Mouse (Mus musculus) cerebellum, postnatal 10 days (tissue): ENCODE data around the gene Pde4d.

Source experiments
- DNase-seq, 2 experiments: peaks; one replicate each; pipeline ENCODE4 v3.0.0; 2021; ENCODE audit warnings: mixed read lengths in 2 of 2

Gene Pde4d

DNA sequence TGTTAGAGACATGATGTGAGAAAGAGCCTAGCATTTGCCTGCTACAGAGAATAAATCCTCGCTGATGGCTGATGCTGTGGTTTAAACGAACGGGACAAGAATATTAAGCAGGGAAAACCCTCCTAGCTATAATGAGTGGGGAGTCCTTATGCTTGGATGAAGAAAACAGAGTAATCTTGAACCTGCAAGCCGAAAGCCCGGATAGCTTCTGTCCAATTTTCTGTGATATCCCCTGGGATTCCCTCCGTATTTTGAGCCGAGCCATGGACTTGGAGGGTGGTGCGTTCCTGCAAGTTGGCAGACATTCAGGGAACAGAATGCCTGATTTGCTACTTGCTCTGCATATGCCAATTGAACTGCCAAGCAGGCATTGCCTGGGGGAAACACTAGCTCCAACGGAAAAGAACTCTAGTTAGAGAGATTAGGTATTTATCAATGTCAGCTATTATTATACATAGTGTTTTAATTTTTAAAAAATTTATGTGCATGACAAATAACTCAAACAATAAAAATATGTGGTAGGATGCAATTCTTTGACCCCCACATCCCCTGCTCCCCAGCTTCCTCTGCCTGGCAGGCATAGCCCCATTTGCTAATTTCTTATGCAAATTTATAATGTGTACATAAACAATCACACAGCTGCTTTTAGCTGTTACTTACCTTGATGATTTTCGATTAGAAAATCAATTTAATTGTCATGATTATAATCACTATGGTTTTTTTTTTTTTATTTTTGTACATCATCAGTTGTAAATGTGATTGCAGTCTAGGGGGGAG is 603.7 kb downstream of the Pde4d start:
- peak; percentile 94 for DNase-seq

- no peak for DNase-seq
These were observed 608.3 kb downstream of the Pde4d start for GRCm38 (mm10) chr13:109058045-109058444.

- no peak for DNase-seq
These were observed 616.9 kb downstream of the Pde4d start for GRCm38 (mm10) chr13:109066581-109067159.

GRCm38 (mm10) chr13:109068258-109069219 is 618.8 kb downstream of the Pde4d start:
- no peak for DNase-seq

DNA sequence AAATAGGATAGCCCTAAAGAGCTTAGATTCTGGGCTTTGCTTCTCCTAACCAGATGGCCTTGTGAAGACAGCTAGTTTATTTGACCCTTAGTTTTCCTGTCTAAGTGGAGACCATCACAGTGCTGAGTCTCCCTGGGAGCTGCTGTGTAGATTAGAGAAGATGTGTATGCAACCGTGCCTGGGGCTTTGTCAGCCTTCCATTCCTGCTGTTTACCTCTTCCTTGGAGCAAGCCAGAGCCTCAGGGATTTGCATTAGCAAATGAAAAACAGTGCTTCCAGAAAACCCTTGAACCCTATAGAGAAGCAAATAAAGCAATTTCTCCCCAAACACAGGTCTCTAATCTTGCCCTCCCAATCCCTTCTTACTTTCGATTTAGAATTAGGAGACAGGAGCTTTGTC is 623.6 kb downstream of the Pde4d start:
- DNase-seq, result no peak

DNA sequence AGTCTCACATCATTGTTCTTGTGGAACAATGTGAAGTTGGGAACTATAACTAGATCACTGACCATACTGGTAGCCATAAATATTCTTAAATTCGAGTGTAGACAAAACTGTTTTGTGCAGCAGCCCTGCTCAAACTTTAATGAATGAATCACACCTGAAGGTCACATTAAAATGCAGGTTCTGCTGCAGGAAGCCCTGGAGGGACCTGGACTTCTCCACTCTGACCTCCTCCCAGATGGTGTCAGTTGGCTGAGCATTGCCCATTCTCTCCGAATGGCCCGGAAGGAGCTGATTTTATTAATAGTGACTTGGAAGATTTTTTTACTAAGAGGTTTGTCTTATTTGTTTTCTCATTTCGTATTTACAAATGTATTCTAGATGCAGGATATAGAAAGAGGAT is 624.3 kb downstream of the Pde4d start:
- DNase-seq, result peak in 1 of 2 experiments; percentile 20

DNA sequence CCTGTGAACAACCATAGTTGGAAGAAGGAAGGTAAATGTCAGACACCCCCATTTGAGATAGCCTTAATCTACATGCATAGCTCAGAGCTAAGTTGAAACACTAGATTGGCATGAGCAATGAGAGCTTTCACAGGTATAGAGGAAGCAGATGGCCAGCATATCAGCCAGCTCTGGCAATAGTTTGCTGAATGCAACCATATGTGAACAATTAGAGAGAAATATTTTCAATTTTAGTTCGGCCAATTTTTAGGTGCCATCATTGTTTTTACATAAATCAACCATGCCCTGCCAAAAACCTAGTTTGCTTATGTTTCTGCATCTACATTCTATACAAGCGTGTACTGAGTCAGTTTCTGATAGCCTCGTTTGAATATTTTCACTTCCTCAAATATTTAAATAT is 642.9 kb downstream of the Pde4d start:
- peak; percentile 17 to 27 for DNase-seq

DNA sequence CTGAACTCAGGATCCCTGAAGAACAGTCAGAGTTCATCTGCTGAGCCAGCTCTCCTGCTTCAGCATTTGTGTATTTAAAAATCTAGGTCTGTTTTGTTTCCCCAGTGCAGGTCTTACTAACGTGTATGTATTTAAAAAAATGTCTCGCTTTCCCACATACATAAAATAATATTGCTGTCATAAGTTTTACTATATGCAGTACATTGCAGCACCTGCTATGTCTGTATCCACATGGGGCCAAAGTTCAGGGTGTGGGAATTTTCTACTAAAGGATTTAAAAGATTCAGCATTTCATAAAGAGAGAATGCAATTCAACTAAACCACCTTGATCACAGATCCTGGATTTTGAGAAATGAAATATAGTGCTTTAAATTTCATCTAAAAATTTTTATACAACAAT is 646.9 kb downstream of the Pde4d start:
- DNase-seq, result no peak

GRCm38 (mm10) chr13:109116004-109116341 is 666.2 kb downstream of the Pde4d start:
- DNase-seq, result peak; percentile 84 to 93

- peak; percentile 89 for DNase-seq
These were observed 666.8 kb downstream of the Pde4d start for GRCm38 (mm10) chr13:109116342-109117201.

- peak; percentile 83 to 86 for DNase-seq
These were observed 667.6 kb downstream of the Pde4d start for GRCm38 (mm10) chr13:109117210-109117791.

- DNase-seq, result peak; percentile 41 to 63
These were observed 668.6 kb downstream of the Pde4d start for GRCm38 (mm10) chr13:109118296-109118800.

DNA sequence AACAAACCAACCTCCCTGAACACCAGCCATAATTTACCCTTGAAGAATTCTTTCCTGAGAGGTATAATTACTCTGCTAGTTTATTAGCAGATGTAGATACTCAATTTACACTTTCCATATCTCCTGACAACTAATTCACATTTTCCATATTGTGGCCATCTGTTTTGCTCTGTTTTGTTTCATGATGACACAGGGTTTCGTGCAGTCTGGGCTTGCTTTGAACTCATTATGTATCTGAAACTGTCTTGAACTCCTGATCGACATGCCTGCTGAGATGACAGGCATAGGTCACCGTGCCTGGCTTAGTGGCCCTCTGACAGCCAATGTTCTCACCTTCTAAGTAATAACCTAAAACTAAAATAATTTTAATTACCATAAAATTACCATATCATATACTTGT is 672.1 kb downstream of the Pde4d start:
- DNase-seq, result no peak

GRCm38 (mm10) chr13:109136405-109136804 is 686.7 kb downstream of the Pde4d start:
- peak; percentile 64 to 65 for DNase-seq

- no peak for DNase-seq
These were observed 709.0 kb downstream of the Pde4d start for GRCm38 (mm10) chr13:109158703-109159102.

GRCm38 (mm10) chr13:109168556-109169334 is 719.0 kb downstream of the Pde4d start:
- DNase-seq, result no peak

DNA sequence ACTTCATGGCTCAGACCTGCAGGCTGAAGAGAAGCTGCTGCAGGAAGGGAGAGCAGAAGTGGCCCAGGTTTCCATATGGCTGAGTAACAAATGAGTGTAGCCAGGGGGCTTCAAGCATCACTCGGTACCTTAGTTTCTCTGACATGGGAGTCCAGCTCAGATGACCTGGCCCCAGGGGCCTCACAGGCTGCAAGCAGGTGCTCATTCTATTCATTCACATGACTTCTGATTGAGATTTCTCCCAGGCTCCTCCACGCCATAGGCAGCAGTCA is 719.5 kb downstream of the Pde4d start:
- no peak for DNase-seq

DNA sequence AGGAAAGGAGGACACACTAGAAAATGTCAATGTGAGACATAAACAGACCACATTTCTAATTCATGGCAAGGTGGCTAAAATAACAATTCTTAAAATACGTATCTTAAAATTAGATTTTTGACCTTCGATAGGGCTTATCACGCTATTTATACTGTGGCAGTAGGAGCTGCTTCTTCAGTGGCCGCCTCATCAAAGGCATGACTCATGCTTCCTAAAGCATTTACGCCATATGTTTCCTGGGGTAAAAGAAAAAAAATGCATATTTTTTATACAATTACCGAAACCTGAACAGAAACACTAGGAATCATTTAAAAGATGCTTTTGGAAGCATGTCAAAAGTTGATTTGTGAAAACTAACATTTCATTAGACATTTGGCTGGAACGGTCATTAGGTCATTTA is 721.9 kb downstream of the Pde4d start:
- DNase-seq, result no peak

DNA sequence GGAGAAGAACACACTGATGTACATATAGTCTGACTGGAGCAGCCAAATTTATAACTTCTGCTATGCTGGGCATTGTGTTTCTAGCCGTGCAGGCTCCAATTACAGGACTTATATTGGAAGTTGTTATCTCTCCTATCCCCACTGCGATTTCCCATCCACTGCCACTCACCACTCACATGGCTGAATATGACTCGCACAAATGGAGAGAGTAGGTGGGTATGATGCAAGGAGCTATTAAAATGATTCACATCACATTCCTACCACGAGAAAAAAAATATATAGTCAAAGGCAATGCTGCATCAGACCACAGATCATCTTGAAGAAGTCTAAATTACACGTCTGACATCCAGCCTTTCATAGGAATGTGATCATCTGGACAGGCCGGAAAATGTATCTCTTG is 725.5 kb downstream of the Pde4d start:
- DNase-seq, result no peak

DNA sequence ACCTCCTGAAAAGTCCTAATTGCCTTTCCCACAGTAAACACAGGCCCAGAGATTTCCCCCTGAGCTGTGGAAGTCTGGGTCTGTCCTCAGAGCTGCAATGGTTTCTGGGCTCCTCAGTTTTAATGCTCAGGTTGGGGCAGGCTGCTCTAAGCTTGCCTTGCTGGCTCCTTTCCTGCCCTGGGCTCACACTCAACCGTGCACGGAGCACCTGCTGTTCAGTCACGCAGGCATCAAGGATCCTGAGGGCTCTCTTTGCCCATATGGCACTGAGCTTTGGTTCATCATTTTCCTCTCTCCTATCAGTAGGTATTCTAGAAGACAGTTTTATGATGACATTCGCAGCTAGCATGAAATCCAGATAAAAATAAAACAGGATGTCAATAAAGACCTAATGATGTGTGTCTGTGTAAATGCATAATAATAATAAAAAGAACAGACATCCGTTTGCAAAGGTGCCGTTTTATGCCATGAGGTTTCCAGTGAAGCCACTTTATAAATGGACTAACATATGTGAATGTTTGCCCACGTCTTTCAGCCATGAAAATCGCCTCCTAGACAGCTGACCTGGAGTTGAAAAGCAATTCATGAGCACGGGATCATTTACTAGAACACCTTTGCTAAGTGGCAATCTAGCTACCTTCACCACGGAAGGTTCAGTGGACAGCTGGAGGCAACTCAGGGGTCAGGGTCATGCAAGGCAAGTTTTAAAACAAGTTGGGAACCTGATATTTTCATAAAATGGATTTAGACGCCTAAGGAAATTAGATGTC is 726.3 kb downstream of the Pde4d start:
- peak; percentile 92 to 95 for DNase-seq

- DNase-seq, result no peak
These were observed 731.6 kb downstream of the Pde4d start for GRCm38 (mm10) chr13:109181363-109181762.
